Mouse (Mus musculus) kidney, postnatal 0 days (tissue): ENCODE results near the gene Dqx1. TPM values are rescaled to one million over a fixed set of nuclear protein-coding genes. Genes with fewer than 3 reads are reported as not detected.

ENCODE experiments used
- ATAC-seq: fragments of 200-750 bp; cut with Nextera tagmentation; replicated peaks from 2 replicates; pipeline ENCODE4 v1.8.0; 2017; ENCODE audit warnings: low read depth, moderate number of reproducible peaks, moderate TSS enrichment, moderate library complexity; ENCODE audit not compliant: low FRiP score
- DNase-seq: peaks from one replicate; pipeline ENCODE4 v3.0.0-alpha.2; 2016; ENCODE audit warnings: low spot score
- H3K27ac ChIP-seq: fragments of 300-500 bp; sonication (generic); 2 replicates; pipeline ENCODE4 v1.5.1; 2014; ENCODE audit warnings: mild to moderate bottlenecking
- H3K27me3 ChIP-seq: fragments of 300-500 bp; sonication (generic); 2 replicates; pipeline ENCODE4 v1.6.1; 2014; ENCODE audit warnings: low read length, mixed read lengths; ENCODE audit not compliant: insufficient read depth
- H3K36me3 ChIP-seq: fragments of 300-500 bp; sonication (generic); 2 replicates; pipeline ENCODE4 v1.6.1; 2014; ENCODE audit warnings: low read length, mixed read lengths; ENCODE audit not compliant: insufficient read depth
- H3K4me1 ChIP-seq: fragments of 300-500 bp; sonication (generic); replicated peaks from 2 replicates; pipeline ENCODE4 v1.6.1; 2014; ENCODE audit warnings: antibody characterized with exemption, low read length, mixed read lengths; ENCODE audit not compliant: insufficient read depth
- H3K4me2 ChIP-seq: fragments of 300-500 bp; sonication (generic); 2 replicates; pipeline ENCODE4 v1.6.1; 2014; ENCODE audit warnings: mild to moderate bottlenecking, low read length, moderate library complexity, mixed read lengths
- H3K4me3 ChIP-seq: fragments of 300-500 bp; sonication (generic); replicated peaks from 2 replicates; pipeline ENCODE4 v1.5.1; 2014; ENCODE audit warnings: low read depth, low read length
- H3K9ac ChIP-seq: fragments of 300-500 bp; sonication (generic); 2 replicates; pipeline ENCODE4 v1.6.1; 2014; ENCODE audit warnings: low read depth, low read length
- H3K9me3 ChIP-seq: fragments of 300-500 bp; sonication (generic); replicated peaks from 2 replicates; pipeline ENCODE4 v1.6.1; 2016; ENCODE audit warnings: low read length, inconsistent platforms, mixed read lengths
- CTCF ChIP-seq: IDR thresholded peaks from 2 replicates; pipeline ENCODE4 v1.5.1; 2016; ENCODE audit warnings: antibody characterized with exemption, low read depth, mild to moderate bottlenecking, moderate library complexity
- WGBS: fragments of 180-500 bp; shearing (Covaris S2); extraction: QIAGEN DNeasy Blood & Tissue Kit; methylation state at CpG from one replicate; pipeline ENCODE4 v1.1.7; 2014; 5-methylcytosine and 5-hydroxymethylcytosine counted together
- polyA plus RNA-seq: library from polyadenylated mRNA; unstranded; fragments of >200 nt; fragmentation: Nextera tagmentation; extraction: Ambion mirVana; gene quantifications from 2 replicates; pipeline ENCODE4 v1.2.1, GENCODE M21; 2015

Gene Dqx1
- polyA plus RNA-seq, 1 experiment from 2014 or later = 7.0 TPM

DNA sequence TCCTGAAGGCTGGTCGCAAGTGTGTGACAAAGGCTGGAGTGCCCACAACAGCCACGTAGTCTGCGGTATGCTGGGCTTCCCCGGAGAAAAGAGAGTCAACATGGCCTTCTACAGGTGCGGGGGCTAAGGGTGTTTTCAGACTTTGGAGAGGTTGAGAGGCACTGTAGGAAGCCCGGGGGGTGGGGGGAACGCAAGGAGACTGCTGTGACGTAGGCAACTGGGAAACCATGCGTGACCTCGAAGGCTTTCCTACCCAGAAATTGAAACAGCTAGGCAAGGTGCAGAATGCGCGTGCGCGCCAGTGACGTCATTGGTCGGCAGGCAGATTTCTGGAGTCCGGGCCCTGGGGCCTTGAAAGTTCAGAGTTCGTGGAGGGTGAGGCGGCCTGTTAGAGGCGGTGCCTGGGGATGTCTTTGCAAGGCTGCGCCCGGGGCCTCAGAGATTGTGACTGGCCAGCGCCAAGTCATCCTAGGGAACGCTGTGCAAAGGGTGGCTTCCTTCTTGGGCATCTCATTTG lies 19.1 kb upstream of the Dqx1 start:
- H3K36me3 ChIP-seq = no peaks in the 10 kb centered on the region
- H3K27ac ChIP-seq = no peak overlapping the region
- DNase-seq (peak; percentile 83), ATAC-seq (peak; percentile 74)
- H3K9ac ChIP-seq = 0 out of 2 replicates have a peak overlapping the region, but pooled peaks have one; percentile 32
- H3K9me3 ChIP-seq = no peaks in the 10 kb centered on the region
- H3K4me1 ChIP-seq = no peaks in the 10 kb centered on the region; the same call in none of the 2 replicates
- 14% methylated on average over 24 of the region's 24 CpGs for WGBS
- TF ChIP-seq CTCF = no peak
- H3K27me3 ChIP-seq = no peaks in the 10 kb centered on the region
- H3K4me3 ChIP-seq = no peak overlapping the region
- H3K4me2 ChIP-seq = peak overlapping the region; percentile 41

DNA sequence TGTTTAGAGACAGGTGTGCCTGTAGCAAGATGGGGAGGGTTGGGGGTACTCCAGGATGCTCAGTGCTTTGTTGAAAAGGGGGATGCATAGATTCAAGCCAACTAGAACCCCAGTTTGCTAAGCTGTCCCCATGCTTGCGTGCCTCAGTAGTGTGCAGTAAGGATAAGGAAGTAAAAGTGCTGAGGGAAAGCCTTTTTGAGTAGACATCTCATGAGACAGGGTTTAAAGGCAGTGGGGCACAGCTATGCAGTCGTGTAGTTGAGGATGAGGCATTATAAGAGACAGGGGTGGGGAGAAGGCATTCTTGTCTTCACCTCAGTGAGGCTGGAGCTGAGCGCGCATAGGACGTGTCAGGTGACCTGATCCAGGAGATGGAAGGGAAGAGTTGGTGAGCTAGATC lies 17.0 kb upstream of the Dqx1 start:
- 80% methylated on average over 5 of the region's 5 CpGs for WGBS
- no peak for TF ChIP-seq CTCF
- ATAC-seq = no peak
- no peaks in the 10 kb centered on the region for H3K36me3 ChIP-seq
- H3K4me1 ChIP-seq = no peaks in the 10 kb centered on the region; the same call in none of the 2 replicates
- H3K9me3 ChIP-seq = no peaks in the 10 kb centered on the region
- no peak overlapping the region for H3K4me3 ChIP-seq
- DNase-seq = no peak
- H3K27me3 ChIP-seq = no peaks in the 10 kb centered on the region
- no peak overlapping the region for H3K27ac ChIP-seq
- H3K9ac ChIP-seq = no peak overlapping the region
- H3K4me2 ChIP-seq = no peak overlapping the region

DNA sequence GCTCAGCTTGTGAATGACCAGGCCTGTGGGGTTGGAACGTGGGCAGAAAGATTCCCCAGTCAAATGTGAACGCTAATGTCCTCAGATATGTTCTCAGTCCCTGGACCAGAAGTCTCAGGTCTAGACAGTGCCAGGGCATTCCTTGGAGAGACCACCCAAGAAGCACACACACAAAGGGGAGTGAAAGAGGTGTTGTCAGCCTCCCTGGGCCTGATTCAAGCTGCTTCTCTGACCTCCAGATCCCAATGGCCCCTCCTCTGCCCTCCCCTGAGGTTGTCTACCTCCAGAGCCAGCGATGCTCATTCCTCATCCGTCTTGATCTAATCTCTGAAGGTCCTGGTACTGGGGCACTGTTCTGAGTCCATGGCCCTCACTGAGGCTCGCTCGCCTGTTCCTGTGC lies 14.1 kb upstream of the Dqx1 start:
- Histone ChIP-seq H3K4me2 (no peak overlapping the region), H3K4me3 (no peak overlapping the region), H3K36me3 (no peaks in the 10 kb centered on the region), H3K27ac (no peak overlapping the region), H3K9ac (no peak overlapping the region), H3K4me1 (no peaks in the 10 kb centered on the region; the same call in none of the 2 replicates), H3K9me3 (no peaks in the 10 kb centered on the region), H3K27me3 (no peaks in the 10 kb centered on the region)
- TF ChIP-seq CTCF = no peak
- no peak for DNase-seq
- WGBS = 69% methylated on average over 6 of the region's 6 CpGs
- ATAC-seq = no peak

DNA sequence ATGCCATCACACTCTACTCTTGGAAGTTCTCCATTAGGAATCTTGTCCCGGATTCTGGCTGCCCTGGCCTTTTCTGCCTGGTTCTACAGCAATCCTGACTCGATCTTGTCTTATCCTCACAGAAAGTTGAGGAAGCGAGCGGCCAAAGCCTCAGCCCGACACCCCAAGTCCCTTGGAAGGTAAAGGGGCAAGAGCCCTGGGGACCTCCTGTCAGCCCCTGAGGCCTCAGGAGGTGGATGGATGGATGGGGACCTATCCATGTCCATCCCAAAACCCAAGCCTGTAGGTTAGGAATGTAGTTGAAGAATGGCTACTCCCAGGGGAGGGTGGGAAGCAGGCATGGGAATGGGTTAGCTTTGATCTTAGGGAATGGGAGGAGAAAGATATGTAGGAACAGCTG lies 13.7 kb upstream of the Dqx1 start:
- H3K9me3 ChIP-seq = no peaks in the 10 kb centered on the region
- H3K4me2 ChIP-seq = no peak overlapping the region
- no peak for TF ChIP-seq CTCF
- DNase-seq (no peak), ATAC-seq (no peak)
- 96% methylated on average over 5 of the region's 5 CpGs for WGBS
- no peaks in the 10 kb centered on the region for H3K4me1 ChIP-seq
- no peaks in the 10 kb centered on the region for H3K36me3 ChIP-seq
- H3K27me3 ChIP-seq = no peaks in the 10 kb centered on the region
- no peak overlapping the region for H3K4me3 ChIP-seq
- H3K9ac ChIP-seq = no peak overlapping the region
- no peak overlapping the region for H3K27ac ChIP-seq

DNA sequence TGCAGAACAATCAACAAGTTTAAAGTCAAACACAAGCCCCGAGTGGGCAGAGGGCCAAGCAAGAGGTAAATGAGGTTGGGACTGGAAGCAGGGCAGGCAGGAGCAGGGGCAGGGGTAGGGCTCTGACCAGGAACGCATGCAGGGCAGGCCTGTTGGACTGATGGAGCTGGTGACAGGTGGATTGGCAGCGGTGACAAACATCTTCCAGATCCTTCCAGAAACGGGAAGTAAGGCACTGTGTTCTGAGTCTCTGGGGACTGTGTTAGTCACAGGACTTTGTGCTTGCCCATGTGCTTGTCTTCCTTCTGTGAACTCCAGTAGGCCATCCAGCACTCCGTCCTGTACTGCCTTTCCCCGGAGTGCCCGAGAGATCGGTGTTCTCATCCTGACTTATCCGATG lies 12.9 kb upstream of the Dqx1 start:
- Histone ChIP-seq H3K4me2 (no peak overlapping the region), H3K27ac (peak overlapping the region; percentile 16; the same call in 1 of the 2 replicates), H3K9me3 (no peaks in the 10 kb centered on the region), H3K4me3 (no peak overlapping the region), H3K4me1 (no peaks in the 10 kb centered on the region), H3K9ac (no peak overlapping the region), H3K36me3 (no peaks in the 10 kb centered on the region), H3K27me3 (no peaks in the 10 kb centered on the region)
- no peak for TF ChIP-seq CTCF
- ATAC-seq = no peak
- 75% methylated on average over 9 of the region's 9 CpGs for WGBS
- DNase-seq = no peak

DNA sequence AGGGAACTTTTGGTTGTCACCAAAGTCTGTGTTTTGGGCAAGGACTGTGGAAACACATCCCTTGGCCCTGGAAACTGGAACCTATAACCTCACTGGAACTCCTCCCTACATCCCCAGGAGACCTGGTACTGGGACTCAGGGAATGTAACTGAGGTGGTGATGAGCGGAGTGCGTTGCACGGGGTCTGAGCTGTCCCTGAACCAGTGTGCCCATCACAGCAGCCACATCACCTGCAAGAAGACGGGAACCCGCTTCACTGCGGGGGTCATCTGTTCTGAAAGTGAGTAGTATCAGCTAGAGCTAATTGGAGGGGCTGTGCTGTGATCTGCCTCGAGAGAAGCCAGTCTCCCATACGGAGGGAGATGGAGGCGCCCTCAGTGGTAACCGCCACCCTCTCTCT lies 8.3 kb upstream of the Dqx1 start:
- Histone ChIP-seq H3K9me3 (no peaks in the 10 kb centered on the region), H3K36me3 (no peaks in the 10 kb centered on the region), H3K27ac (no peak overlapping the region), H3K4me1 (peaks cover 10% of the 10 kb centered on the region), H3K9ac (no peak overlapping the region), H3K4me2 (no peak overlapping the region), H3K4me3 (no peak overlapping the region), H3K27me3 (no peaks in the 10 kb centered on the region)
- 68% methylated on average over 10 of the region's 10 CpGs for WGBS
- DNase-seq = no peak
- TF ChIP-seq CTCF = no peak
- no peak for ATAC-seq
